Mouse (Mus musculus) heart, adult 2 months (tissue): ENCODE data around the gene Gprc5b.

Experiments
- CTCF ChIP-seq: fragments of 200-600 bp; IDR thresholded peaks from 2 replicates; pipeline ENCODE4 v1.8.1; 2022; ENCODE audit warnings: antibody characterized with exemption, mild to moderate bottlenecking, moderate library complexity
- EP300 ChIP-seq: fragments of 200-500 bp; IDR thresholded peaks from 2 replicates; pipeline ENCODE4 v1.6.1; 2011; ENCODE audit warnings: low read depth, low read length, control low read depth; ENCODE audit not compliant: insufficient read depth
- POLR2A ChIP-seq: fragments of 200-500 bp; IDR thresholded peaks from 2 replicates; pipeline ENCODE4 v1.6.1; 2011; ENCODE audit warnings: mild to moderate bottlenecking, low read depth, low read length, control low read depth; ENCODE audit not compliant: insufficient read depth

DNA sequence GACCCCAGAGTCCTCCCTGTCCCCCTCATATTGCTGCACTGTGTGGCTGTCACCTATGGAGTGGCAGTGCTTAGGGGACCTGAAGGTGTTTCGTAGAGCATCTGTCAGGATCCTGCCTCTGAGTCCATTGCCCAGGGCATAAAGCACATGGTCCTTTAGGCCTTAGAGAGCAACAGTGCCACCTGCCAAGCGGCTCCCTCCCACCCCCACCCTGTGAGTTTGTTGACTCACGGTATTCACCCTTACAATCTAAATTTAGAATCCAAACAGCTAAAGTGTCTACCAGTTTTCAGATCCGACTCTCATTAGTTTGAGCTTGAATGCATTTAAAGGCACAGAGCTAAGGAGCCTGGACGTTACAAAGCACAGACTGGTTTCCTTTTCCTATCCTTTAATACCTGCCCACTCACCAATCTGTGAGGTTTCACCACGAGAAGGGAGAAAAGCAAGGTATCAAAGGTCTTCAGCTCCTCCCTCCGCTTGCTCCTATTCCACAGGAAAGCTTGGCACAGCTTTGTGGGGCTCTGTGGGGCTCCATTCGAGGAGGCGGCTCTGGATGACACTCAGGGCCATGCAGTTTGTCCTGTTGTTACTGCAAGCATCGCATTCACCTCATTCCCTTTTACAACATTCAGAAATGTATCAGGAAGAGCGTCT is 41.3 kb downstream of the Gprc5b start:
- no peak for TF ChIP-seq CTCF
- TF ChIP-seq POLR2A = no peak
- TF ChIP-seq EP300 = no peak
